Mouse (Mus musculus): Measurements from ENCODE around the gene Osbpl10. TPM values are rescaled to one million over a fixed set of nuclear protein-coding genes. Genes with fewer than 3 reads are reported as not detected.

Gene Osbpl10
- polyA plus RNA-seq (2015; fragmentation: Nextera tagmentation; extraction: Ambion mirVana): 2.2 and 2.9 TPM in 2 replicates

DNA sequence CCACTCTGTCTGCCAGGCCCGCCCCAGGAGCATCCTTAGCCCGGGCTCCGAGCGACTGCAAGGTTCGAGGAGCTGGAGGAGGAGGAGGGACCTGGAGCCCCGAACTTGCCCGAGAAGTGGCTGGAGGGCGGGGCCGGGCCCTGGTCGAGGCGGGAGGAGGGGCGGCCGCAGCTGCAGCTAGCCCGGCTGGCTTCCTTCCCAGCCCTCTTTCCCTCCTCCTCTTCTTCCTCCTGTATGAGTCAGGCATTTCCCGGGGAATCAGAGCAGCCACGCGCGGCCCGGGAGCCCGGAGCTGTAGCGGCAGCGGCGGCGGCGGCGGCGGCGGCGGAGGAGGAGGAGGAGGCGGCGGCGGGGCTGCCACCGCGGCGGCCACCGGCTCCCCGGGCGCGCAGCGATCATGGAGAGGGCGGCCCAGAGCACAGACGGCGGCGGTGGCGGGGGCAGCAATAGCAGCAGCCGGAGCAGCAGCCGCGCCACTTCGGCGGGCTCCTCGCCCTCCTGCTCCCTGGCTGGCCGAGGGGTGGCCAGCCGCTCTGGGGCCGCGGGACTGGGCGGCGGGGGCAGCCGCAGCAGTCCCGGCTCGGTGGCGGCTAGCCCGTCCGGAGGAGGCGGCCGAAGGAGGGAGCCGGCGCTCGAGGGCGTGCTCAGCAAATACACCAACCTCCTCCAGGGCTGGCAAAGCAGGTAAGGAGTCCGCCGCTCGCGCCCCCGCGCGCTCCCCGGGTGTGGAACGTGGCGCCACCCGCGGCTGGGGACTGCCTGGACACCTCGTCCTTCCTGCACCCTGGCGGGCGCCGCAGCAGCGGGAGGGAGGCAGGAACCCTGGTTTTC lies at the start of gene Osbpl10:
TSS of gene Osbpl10 (plus strand) at position 289 of the 831 bp plus-strand sequence.
- H3K27ac ChIP-seq (ENCODE audit: low read length): peak within 1 kb of the TSS; percentile 83
- H3K9ac ChIP-seq (ENCODE audit: low read depth, low read length): peak within 1 kb of the TSS; percentile 92
- peak within 1 kb of the TSS; percentile 75 for H3K4me2 ChIP-seq (ENCODE audit: low read length)
- H3K36me3 ChIP-seq (ENCODE audit: control insufficient read depth, insufficient read depth, low read length): no peaks in the 10 kb centered on the region
- peaks cover 14% of the 10 kb centered on the region; the same call in 1 of the 2 replicates for H3K4me1 ChIP-seq (ENCODE audit: control insufficient read depth, insufficient read depth, low read length)
- no peaks in the 10 kb centered on the region for H3K27me3 ChIP-seq (ENCODE audit: control insufficient read depth, insufficient read depth, low read depth, low read length)
- peak; percentile 84 for ATAC-seq
- H3K4me3 ChIP-seq (ENCODE audit: low read depth, low read length): peak within 1 kb of the TSS; percentile 86
- no peaks in the 10 kb centered on the region for H3K9me3 ChIP-seq (replicated peaks; ENCODE audit: control insufficient read depth, low read length, poor library complexity, severe bottlenecking)
- 0% methylated on average over 41 of the region's 86 CpGs for whole genome bisulfite sequencing

DNA sequence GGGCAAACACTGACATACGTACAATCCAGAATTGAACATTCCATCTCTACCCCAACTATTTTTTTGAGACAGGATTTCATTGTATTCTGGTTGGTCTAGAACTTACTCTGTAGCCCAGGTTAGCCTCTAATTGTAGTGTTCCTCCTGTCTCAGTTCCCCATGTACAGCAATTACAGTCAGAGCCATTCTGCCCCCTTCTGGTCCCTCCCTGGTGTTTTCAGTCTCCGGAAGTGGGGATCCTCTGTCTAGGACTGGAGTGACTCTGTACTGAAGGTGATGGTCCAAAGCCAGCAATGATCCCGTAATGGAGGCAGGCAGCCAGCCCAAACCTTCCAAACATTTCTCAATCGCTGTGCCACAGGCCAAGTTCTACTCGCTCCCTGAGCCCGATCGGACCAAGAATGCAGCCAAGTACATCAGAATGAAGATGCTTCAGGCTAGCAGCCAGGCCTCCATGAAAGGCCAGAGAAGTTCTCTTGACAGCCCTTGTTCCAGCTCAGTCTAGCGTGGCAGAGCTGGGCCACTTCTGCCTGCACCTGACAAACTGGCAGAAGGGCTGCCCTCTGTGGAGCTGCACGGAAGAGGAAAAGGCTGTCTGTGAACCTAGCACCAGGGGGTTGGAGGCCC lies 47.8 kb upstream of the Osbpl10 start:
- ATAC-seq: no peak
- no peaks in the 10 kb centered on the region for H3K9me3 ChIP-seq (replicated peaks; ENCODE audit: control insufficient read depth, low read length, poor library complexity, severe bottlenecking)
- H3K9ac ChIP-seq (ENCODE audit: low read depth, low read length): no peak overlapping the region
- H3K4me1 ChIP-seq (ENCODE audit: control insufficient read depth, insufficient read depth, low read length): peaks cover 8% of the 10 kb centered on the region
- WGBS: 62% methylated on average over 9 of the region's 9 CpGs
- H3K27me3 ChIP-seq (ENCODE audit: control insufficient read depth, insufficient read depth, low read depth, low read length): no peaks in the 10 kb centered on the region
- no peak overlapping the region for H3K27ac ChIP-seq (ENCODE audit: low read length)
- H3K4me2 ChIP-seq (ENCODE audit: low read length): no peak overlapping the region
- H3K36me3 ChIP-seq (ENCODE audit: control insufficient read depth, insufficient read depth, low read length): no peaks in the 10 kb centered on the region
- H3K4me3 ChIP-seq (ENCODE audit: low read depth, low read length): no peak overlapping the region

DNA sequence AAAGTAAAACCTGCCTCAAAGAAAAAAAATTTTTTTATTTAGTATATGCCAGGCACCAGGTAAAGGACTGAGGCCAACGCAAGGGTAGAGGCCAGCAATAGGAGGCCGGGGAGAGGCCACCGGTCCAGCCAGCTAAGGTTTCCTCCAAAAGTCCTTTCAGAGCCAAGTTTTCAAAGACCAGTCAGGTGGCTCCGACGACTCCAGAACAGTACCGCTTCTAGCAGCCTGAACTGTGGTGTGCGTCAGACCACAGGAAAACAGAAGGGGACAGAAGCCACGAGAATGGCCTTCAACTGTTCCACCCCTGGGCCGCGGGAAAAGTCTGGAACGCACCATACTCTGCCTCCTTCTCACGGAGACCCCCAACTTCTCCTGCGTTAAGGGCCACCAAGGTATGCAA lies 45.8 kb upstream of the Osbpl10 start:
- Histone ChIP-seq H3K9me3 (replicated peaks; ENCODE audit: control insufficient read depth, low read length, poor library complexity, severe bottlenecking) (no peaks in the 10 kb centered on the region), H3K36me3 (ENCODE audit: control insufficient read depth, insufficient read depth, low read length) (no peaks in the 10 kb centered on the region), H3K4me1 (ENCODE audit: control insufficient read depth, insufficient read depth, low read length) (peaks cover 8% of the 10 kb centered on the region), H3K4me2 (ENCODE audit: low read length) (peak overlapping the region; percentile 96), H3K27me3 (ENCODE audit: control insufficient read depth, insufficient read depth, low read depth, low read length) (no peaks in the 10 kb centered on the region), H3K27ac (ENCODE audit: low read length) (no peak overlapping the region), H3K4me3 (ENCODE audit: low read depth, low read length) (peak overlapping the region; percentile 71), H3K9ac (ENCODE audit: low read depth, low read length) (peak overlapping the region; percentile 80)
- no peak for ATAC-seq
- WGBS: 27% methylated on average over 13 of the region's 13 CpGs

DNA sequence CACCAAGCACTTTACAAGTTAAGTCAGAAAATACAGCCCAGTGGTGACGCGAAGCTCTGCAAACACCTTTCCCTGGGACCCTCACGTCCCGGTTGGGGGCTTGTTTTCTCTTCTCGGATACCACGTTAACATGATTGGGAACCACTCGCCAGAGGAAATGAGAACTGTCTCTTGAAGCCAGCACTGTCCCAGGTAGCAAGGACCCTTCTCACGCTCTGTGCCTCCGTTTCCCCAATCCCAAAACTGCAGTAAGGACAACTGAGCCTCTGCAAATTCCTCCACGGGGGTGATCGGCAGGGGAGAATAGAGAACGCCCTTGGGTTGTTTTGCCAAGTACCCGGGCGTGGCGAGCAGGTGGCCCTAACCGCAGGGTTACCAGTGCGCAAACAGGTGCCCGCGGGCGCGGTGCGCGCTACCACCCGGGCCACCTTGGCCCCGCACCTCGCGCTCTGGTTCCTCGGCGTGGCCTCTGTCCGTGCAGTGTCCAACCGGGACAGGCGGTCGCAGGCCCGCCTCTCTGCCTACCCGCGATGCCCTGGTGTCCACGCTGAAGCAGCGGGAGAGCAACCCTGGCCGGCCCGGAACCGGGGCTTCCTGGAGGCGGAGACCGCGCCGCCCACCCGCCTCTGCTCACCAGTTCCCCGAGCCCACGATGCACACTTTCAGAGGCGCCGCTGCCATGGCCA lies 45.2 kb upstream of the Osbpl10 start:
- under 1% methylated on average over 50 of the region's 50 CpGs for WGBS
- Histone ChIP-seq H3K9me3 (replicated peaks; ENCODE audit: control insufficient read depth, low read length, poor library complexity, severe bottlenecking) (no peaks in the 10 kb centered on the region), H3K27ac (ENCODE audit: low read length) (peak overlapping the region; percentile 68), H3K9ac (ENCODE audit: low read depth, low read length) (peak overlapping the region; percentile 80), H3K4me3 (ENCODE audit: low read depth, low read length) (peak overlapping the region; percentile 71), H3K4me1 (ENCODE audit: control insufficient read depth, insufficient read depth, low read length) (peaks cover 8% of the 10 kb centered on the region), H3K27me3 (ENCODE audit: control insufficient read depth, insufficient read depth, low read depth, low read length) (no peaks in the 10 kb centered on the region), H3K36me3 (ENCODE audit: control insufficient read depth, insufficient read depth, low read length) (no peaks in the 10 kb centered on the region), H3K4me2 (ENCODE audit: low read length) (peak overlapping the region; percentile 96)
- peak; percentile 55 for ATAC-seq

DNA sequence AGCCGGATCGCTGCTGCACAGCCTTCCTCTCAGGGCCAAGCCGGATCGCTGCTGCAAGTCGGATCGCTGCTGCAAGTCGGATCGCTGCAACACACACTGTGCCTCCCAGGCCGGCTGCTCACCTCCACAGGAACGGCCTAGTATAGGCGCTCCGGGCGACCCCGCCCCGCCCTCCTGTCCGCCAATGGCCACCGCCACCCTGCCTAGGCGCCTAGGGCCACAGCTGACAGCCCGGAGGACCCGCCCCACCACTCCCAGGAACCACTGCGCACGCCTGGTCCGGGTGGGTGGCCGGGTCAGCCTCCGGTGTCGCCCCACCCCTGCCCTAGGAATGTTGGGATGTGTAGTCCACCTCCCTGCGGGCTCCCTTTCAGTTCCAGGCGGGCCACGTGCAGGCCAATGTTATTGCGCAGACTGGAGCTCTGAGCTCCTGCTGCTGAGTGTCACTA lies 44.6 kb upstream of the Osbpl10 start, which contains the start of gene Gpd1l:
TSS of gene Gpd1l (minus strand) at position 265 of the 449 bp plus-strand sequence.
- WGBS: under 1% methylated on average over 25 of the region's 30 CpGs
- H3K27ac ChIP-seq (ENCODE audit: low read length): peak within 1 kb of the TSS; percentile 68
- no peaks in the 10 kb centered on the region for H3K27me3 ChIP-seq (ENCODE audit: control insufficient read depth, insufficient read depth, low read depth, low read length)
- H3K36me3 ChIP-seq (ENCODE audit: control insufficient read depth, insufficient read depth, low read length): no peaks in the 10 kb centered on the region
- peak; percentile 97 for ATAC-seq
- peak within 1 kb of the TSS; percentile 96 for H3K4me2 ChIP-seq (ENCODE audit: low read length)
- H3K4me1 ChIP-seq (ENCODE audit: control insufficient read depth, insufficient read depth, low read length): peaks cover 8% of the 10 kb centered on the region
- H3K4me3 ChIP-seq (ENCODE audit: low read depth, low read length): peak within 1 kb of the TSS; percentile 71
- peak within 1 kb of the TSS; percentile 80 for H3K9ac ChIP-seq (ENCODE audit: low read depth, low read length)
- no peaks in the 10 kb centered on the region for H3K9me3 ChIP-seq (replicated peaks; ENCODE audit: control insufficient read depth, low read length, poor library complexity, severe bottlenecking)

DNA sequence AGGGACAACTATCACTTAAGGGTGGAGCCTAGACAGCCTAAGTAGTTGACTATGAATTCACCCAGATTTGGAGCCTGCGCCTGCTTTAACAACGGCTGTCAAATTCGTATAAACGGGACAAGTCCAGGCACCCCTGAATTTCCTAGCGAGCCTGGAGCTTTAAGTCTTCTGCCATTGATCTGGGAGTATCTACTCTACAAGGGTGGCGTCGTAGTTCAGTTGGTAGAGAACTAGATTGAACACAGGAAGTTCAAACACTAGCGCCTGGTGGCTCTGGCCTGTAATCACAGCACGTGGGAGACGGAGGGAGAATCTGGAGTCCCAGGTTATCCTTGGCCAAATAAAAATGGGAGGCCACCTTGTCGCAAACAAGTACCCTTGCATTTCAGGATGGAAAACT lies 44.1 kb upstream of the Osbpl10 start:
- H3K27me3 ChIP-seq (ENCODE audit: control insufficient read depth, insufficient read depth, low read depth, low read length): no peaks in the 10 kb centered on the region
- WGBS: 66% methylated on average over 11 of the region's 11 CpGs

DNA sequence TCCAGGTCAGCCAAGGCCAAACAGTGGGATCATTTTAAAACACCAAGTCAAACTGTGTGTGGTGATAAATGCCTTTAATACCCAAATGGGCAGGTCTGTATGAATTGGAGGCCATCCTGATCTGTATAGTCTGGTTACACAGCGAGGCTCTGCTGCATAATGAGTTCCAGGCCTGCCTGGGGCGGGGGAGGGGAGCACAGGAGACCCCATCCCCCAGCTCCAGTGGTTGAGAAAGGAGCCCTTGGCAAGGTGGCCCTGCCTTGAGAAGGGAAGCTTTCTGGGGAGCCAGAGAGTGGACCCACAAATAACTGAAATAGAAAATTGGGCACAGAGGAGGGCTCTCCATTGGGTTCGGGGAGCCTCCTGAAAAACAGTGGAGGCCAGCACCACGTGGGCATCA lies 43.0 kb upstream of the Osbpl10 start:
- Histone ChIP-seq H3K27ac (ENCODE audit: low read length) (no peak overlapping the region), H3K4me2 (ENCODE audit: low read length) (no peak overlapping the region)
- 84% methylated on average over 4 of the region's 4 CpGs for WGBS

More for the DNA sequence above, 44.1 kb upstream of the Osbpl10 start:
- ATAC-seq: no peak
- H3K36me3 ChIP-seq (ENCODE audit: control insufficient read depth, insufficient read depth, low read length): no peaks in the 10 kb centered on the region
- H3K4me3 ChIP-seq (ENCODE audit: low read depth, low read length): peak overlapping the region; percentile 71
- H3K9me3 ChIP-seq (replicated peaks; ENCODE audit: control insufficient read depth, low read length, poor library complexity, severe bottlenecking): no peaks in the 10 kb centered on the region
- H3K27ac ChIP-seq (ENCODE audit: low read length): no peak overlapping the region
- no peak overlapping the region; the same call in 1 of the 2 replicates for H3K9ac ChIP-seq (ENCODE audit: low read depth, low read length)
- H3K4me2 ChIP-seq (ENCODE audit: low read length): peak overlapping the region; percentile 96
- peaks cover 8% of the 10 kb centered on the region for H3K4me1 ChIP-seq (ENCODE audit: control insufficient read depth, insufficient read depth, low read length)

DNA sequence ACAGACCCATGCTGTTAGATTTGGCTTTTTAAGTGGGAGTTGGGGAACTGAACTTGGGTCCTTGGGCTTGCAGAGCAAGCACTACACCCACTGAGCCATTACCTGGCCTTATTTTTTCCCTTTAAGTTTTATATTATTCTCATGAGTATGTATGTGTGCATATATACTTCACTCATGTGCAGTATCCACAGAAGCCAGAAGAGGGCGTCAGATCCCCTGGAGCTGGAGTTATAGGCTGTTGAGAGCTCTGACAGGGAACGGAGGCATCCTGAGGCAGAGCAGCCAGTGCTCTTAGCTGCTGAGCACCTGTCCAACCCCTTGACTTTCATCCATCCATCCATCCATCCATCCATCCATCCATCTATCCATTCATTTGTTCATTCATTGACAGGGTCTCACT lies 41.7 kb upstream of the Osbpl10 start:
- no peaks in the 10 kb centered on the region for H3K36me3 ChIP-seq (ENCODE audit: control insufficient read depth, insufficient read depth, low read length)
- peaks cover 8% of the 10 kb centered on the region for H3K4me1 ChIP-seq (ENCODE audit: control insufficient read depth, insufficient read depth, low read length)
- WGBS: 88% methylated on average over 2 of the region's 2 CpGs
- ATAC-seq: no peak
- no peak overlapping the region for H3K9ac ChIP-seq (ENCODE audit: low read depth, low read length)
- no peak overlapping the region for H3K4me2 ChIP-seq (ENCODE audit: low read length)
- H3K4me3 ChIP-seq (ENCODE audit: low read depth, low read length): no peak overlapping the region
- no peaks in the 10 kb centered on the region for H3K9me3 ChIP-seq (replicated peaks; ENCODE audit: control insufficient read depth, low read length, poor library complexity, severe bottlenecking)
- H3K27me3 ChIP-seq (ENCODE audit: control insufficient read depth, insufficient read depth, low read depth, low read length): no peaks in the 10 kb centered on the region
- H3K27ac ChIP-seq (ENCODE audit: low read length): no peak overlapping the region

More for the DNA sequence above, 43.0 kb upstream of the Osbpl10 start:
- no peak overlapping the region for H3K9ac ChIP-seq (ENCODE audit: low read depth, low read length)
- H3K27me3 ChIP-seq (ENCODE audit: control insufficient read depth, insufficient read depth, low read depth, low read length): no peaks in the 10 kb centered on the region
- no peaks in the 10 kb centered on the region for H3K36me3 ChIP-seq (ENCODE audit: control insufficient read depth, insufficient read depth, low read length)
- H3K9me3 ChIP-seq (replicated peaks; ENCODE audit: control insufficient read depth, low read length, poor library complexity, severe bottlenecking): no peaks in the 10 kb centered on the region
- no peak for ATAC-seq
- peaks cover 8% of the 10 kb centered on the region for H3K4me1 ChIP-seq (ENCODE audit: control insufficient read depth, insufficient read depth, low read length)
- no peak overlapping the region for H3K4me3 ChIP-seq (ENCODE audit: low read depth, low read length)

All from midbrain, embryonic 16.5 days (tissue).